Mouse (Mus musculus) limb, embryonic 14.5 days (tissue): ENCODE measurements at regions not wholly inside any gene's neighbourhood (a gene's known extent, or its start where the extent isn't known, plus 50 kb on each side); places are given as distances from the start of the nearest gene placed in this dataset.

Experiments used
- ATAC-seq: fragments of 200-750 bp; cut with Nextera tagmentation; 2 replicates; pipeline ENCODE4 v1.8.0; 2017; ENCODE audit warnings: low read depth, moderate number of reproducible peaks, moderate TSS enrichment; ENCODE audit not compliant: low FRiP score
- DNase-seq: peaks from one replicate; pipeline ENCODE4 v3.0.0-alpha.2; 2015; ENCODE audit warnings: low spot score
- H3K27ac ChIP-seq: fragments of 300-500 bp; sonication (generic); replicated peaks from 2 replicates; pipeline ENCODE4 v1.5.1; 2014; ENCODE audit warnings: low read depth, mild to moderate bottlenecking, low read length, moderate library complexity, mixed read lengths
- H3K27me3 ChIP-seq: fragments of 300-500 bp; sonication (generic); 2 replicates; pipeline ENCODE4 v1.6.1; 2014; ENCODE audit warnings: low read length, mixed read lengths; ENCODE audit not compliant: control insufficient read depth, insufficient read depth
- H3K36me3 ChIP-seq: fragments of 300-500 bp; sonication (generic); 2 replicates; pipeline ENCODE4 v1.6.1; 2014; ENCODE audit warnings: mild to moderate bottlenecking, low read length, moderate library complexity, mixed read lengths; ENCODE audit not compliant: control insufficient read depth, insufficient read depth
- H3K4me1 ChIP-seq: fragments of 300-500 bp; sonication (generic); 2 replicates; pipeline ENCODE4 v1.6.1; 2014; ENCODE audit warnings: antibody characterized with exemption, low read length, mixed read lengths; ENCODE audit not compliant: control insufficient read depth, insufficient read depth
- H3K4me2 ChIP-seq: fragments of 300-500 bp; sonication (generic); replicated peaks from 2 replicates; pipeline ENCODE4 v1.6.1; 2014; ENCODE audit warnings: low read depth, mild to moderate bottlenecking, low read length, moderate library complexity; ENCODE audit not compliant: severe bottlenecking
- H3K4me3 ChIP-seq: fragments of 300-500 bp; sonication (generic); replicated peaks from 2 replicates; pipeline ENCODE4 v1.5.1; 2014; ENCODE audit warnings: low read length
- H3K9ac ChIP-seq: fragments of 300-500 bp; sonication (generic); 2 replicates; pipeline ENCODE4 v1.6.1; 2014; ENCODE audit warnings: mild to moderate bottlenecking, low read depth, low read length, moderate library complexity; ENCODE audit not compliant: severe bottlenecking
- H3K9me3 ChIP-seq: fragments of 300-500 bp; sonication (generic); 2 replicates; pipeline ENCODE4 v1.6.1; 2016; ENCODE audit warnings: low read length; ENCODE audit not compliant: control insufficient read depth
- POLR2A ChIP-seq: fragments of 200-500 bp; IDR thresholded peaks from 2 replicates; pipeline ENCODE4 v1.8.0; 2012; ENCODE audit warnings: inconsistent platforms, mild to moderate bottlenecking, moderate library complexity, borderline replicate concordance; ENCODE audit not compliant: insufficient read depth, insufficient read length; ENCODE audit errors: extremely low read depth
- WGBS: fragments of 180-500 bp; shearing (Covaris S2); extraction: QIAGEN DNeasy Blood & Tissue Kit; methylation state at CpG from one replicate; pipeline ENCODE4 v1.1.7; 2014; 5-methylcytosine and 5-hydroxymethylcytosine counted together

DNA sequence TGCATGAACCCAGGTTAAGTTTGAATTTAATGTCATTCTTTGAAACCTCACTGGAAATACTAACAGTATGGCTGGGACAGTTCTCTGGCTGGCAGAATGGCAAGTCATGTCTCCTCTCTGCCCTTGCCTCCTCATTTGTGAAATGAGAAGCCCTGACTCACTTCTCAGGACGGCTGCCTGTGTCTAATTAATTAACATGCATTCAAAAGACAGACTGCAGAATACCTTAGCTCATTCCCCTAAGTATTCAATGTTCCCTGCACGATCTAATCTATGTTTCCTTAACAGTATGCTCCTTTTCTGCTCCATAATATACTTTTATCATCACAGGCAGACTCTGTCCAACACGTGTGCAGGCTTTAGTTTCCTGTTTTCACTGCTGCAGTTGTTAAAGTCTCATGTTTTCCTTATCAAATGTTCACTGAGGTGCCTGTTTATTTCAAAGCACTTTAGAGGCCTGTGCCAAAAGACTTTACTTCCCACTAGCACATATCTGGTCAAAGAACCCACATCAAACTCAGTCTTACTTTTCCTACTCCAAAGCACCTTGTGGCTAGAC is 196.7 kb upstream of the Acvr2a start:
- H3K4me1 ChIP-seq: no peaks in the 10 kb centered on the region
- WGBS: 22% methylated on average over 3 of the region's 3 CpGs
- no peak for TF ChIP-seq POLR2A
- no peak for ATAC-seq
- no peaks in the 10 kb centered on the region for H3K27me3 ChIP-seq
- H3K36me3 ChIP-seq: no peaks in the 10 kb centered on the region
- no peaks in the 10 kb centered on the region for H3K9me3 ChIP-seq
- H3K9ac ChIP-seq: no peak overlapping the region
- no peak overlapping the region for H3K4me2 ChIP-seq
- H3K27ac ChIP-seq: no peak overlapping the region
- H3K4me3 ChIP-seq: no peak overlapping the region
- DNase-seq: no peak

DNA sequence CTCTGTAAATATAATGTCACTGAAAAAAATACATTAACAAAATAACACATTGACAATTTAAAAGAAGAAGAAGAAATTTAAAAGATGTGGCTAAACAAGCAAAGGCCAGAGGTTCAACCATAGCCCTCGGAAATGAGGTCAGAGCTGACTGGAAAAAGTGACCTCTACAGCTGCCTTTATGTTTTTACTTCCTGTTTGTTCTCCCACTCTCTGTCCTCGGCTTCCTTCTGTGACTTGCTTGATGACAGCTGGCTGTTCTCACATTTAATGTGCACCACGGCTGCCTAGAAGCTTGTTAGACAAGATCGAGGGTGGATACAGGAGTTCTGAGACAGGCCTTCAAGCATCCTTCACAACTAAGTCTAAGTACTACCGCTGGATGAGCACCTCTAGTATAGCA is 194.9 kb upstream of the Acvr2a start:
- Histone ChIP-seq H3K36me3 (no peaks in the 10 kb centered on the region), H3K9me3 (no peaks in the 10 kb centered on the region), H3K27me3 (no peaks in the 10 kb centered on the region), H3K27ac (no peak overlapping the region), H3K4me2 (no peak overlapping the region), H3K4me1 (no peaks in the 10 kb centered on the region), H3K4me3 (no peak overlapping the region), H3K9ac (no peak overlapping the region)
- DNase-seq: no peak
- TF ChIP-seq POLR2A: no peak
- ATAC-seq: no peak
- 37% methylated on average over 5 of the region's 5 CpGs for WGBS

DNA sequence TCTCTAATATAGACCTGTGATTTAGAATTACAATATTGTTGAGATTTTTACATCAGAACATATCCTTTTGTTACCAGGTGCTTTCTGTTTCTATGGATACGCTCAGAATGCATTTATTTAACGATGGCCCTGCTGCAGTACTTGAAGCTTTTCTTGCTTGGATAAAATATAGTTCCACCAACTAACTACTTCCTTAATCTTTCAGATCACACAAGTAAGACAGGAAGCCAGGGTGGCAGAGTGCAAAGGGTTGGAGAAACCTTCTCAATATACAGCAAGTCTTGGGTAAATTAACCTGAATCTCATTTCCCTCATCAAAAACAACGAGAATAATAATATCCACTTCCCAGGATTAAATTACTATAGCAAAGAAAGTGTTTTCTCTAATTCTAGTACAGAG is 193.1 kb upstream of the Acvr2a start:
- DNase-seq (no peak), ATAC-seq (no peak)
- no peak for TF ChIP-seq POLR2A
- WGBS: 54% methylated on average over 3 of the region's 3 CpGs
- Histone ChIP-seq H3K4me3 (no peak overlapping the region), H3K9me3 (no peaks in the 10 kb centered on the region), H3K27me3 (no peaks in the 10 kb centered on the region), H3K4me2 (no peak overlapping the region), H3K27ac (no peak overlapping the region), H3K36me3 (no peaks in the 10 kb centered on the region), H3K9ac (no peak overlapping the region), H3K4me1 (0 out of 2 replicates have a peak, but pooled peaks cover 5% of the 10 kb centered on the region)

DNA sequence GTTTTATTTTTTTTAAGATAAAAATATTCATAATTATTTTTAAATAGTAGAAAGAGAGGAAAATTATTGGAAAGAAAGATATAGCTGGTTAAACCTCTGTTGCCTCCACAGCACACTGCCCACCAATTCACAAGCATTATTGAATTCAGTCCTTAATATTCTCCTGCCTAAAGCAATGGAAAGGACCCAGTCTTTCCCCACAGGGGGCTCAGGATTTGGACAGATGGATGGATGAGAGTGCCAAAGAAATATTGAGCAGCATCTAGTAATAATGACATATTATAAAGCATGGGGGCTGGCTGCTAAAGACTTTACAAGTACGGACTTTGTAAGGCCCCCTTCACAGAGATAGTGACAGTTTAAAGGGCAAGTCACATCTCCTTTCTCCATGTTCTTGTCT is 191.6 kb upstream of the Acvr2a start:
- 87% methylated on average over 1 of the region's 1 CpGs for WGBS
- no peak for DNase-seq

DNA sequence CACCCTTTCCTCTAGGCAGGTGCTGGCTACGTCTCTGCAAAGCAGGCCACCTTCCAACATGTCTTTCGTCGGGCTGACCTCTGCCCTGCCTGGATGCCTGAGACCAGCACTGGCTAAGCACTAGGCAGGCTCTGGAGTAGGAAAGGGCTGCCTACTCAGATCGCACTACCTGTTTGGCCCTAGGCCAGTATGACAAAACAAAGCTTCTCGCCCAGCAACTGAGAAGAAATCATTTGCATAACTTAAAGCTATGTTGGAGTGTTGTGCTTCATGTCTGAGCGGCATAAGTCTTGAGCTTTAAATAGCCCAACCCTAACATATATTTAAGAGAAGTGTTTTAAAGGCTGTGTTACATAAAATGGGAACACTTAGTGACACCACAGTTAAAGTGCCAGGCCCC is 189.9 kb upstream of the Acvr2a start:
- Histone ChIP-seq H3K27ac (no peak overlapping the region), H3K9me3 (no peaks in the 10 kb centered on the region), H3K4me2 (no peak overlapping the region), H3K9ac (no peak overlapping the region), H3K4me3 (no peak overlapping the region), H3K36me3 (no peaks in the 10 kb centered on the region), H3K4me1 (0 out of 2 replicates have a peak, but pooled peaks cover 5% of the 10 kb centered on the region), H3K27me3 (no peaks in the 10 kb centered on the region)
- no peak for TF ChIP-seq POLR2A
- no peak for ATAC-seq
- DNase-seq: no peak
- WGBS: 45% methylated on average over 6 of the region's 6 CpGs

More for the DNA sequence above, 191.6 kb upstream of the Acvr2a start:
- H3K4me2 ChIP-seq: no peak overlapping the region
- H3K9ac ChIP-seq: no peak overlapping the region
- H3K9me3 ChIP-seq: no peaks in the 10 kb centered on the region
- no peak overlapping the region for H3K27ac ChIP-seq
- ATAC-seq: no peak
- TF ChIP-seq POLR2A: no peak
- H3K4me3 ChIP-seq: no peak overlapping the region
- no peaks in the 10 kb centered on the region for H3K36me3 ChIP-seq
- no peaks in the 10 kb centered on the region for H3K27me3 ChIP-seq
- H3K4me1 ChIP-seq: 0 out of 2 replicates have a peak, but pooled peaks cover 5% of the 10 kb centered on the region

DNA sequence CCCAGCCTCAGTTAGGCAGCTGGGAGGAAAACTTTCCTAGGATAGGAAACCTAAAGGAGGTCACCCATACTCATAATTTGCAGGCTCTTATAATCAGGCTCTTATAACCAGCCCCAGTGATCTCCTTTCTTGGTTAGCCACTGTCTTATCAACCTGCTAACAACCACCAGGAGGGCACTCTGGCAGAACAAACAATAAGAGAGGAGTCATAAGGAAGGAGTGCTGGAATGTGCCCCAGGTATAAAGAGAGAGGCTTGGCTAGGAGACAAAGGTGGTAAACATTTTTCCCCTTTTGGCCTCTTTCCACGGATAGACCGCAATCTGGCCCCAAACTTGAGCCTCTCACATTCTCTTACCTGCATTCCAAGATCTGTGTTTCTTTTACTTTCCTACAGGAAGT is 189.4 kb upstream of the Acvr2a start:
- Histone ChIP-seq H3K27ac (no peak overlapping the region), H3K4me2 (no peak overlapping the region), H3K9ac (no peak overlapping the region), H3K4me1 (0 out of 2 replicates have a peak, but pooled peaks cover 5% of the 10 kb centered on the region), H3K4me3 (no peak overlapping the region), H3K36me3 (no peaks in the 10 kb centered on the region), H3K27me3 (no peaks in the 10 kb centered on the region), H3K9me3 (no peaks in the 10 kb centered on the region)
- WGBS: 67% methylated on average over 2 of the region's 2 CpGs
- no peak for DNase-seq
- no peak for TF ChIP-seq POLR2A
- ATAC-seq: no peak
